Mouse (Mus musculus): Measurements from ENCODE around the gene Cyp27a1. TPM values are rescaled to one million over a fixed set of nuclear protein-coding genes. Genes with fewer than 3 reads are reported as not detected.

Gene Cyp27a1
- polyA plus RNA-seq (2015; fragmentation: Nextera tagmentation; extraction: Ambion mirVana): 3.3 and 4.4 TPM in 2 replicates

GRCm38 (mm10) chr1:74713099-74713858 lies at the start of gene Cyp27a1:
TSS of gene Cyp27a1 (plus strand) at chr1:74713574.

GRCm38 (mm10) chr1:74748643-74749271 lies 35.4 kb downstream of the Cyp27a1 start, which contains the start of gene Prkag3:
TSS of gene Prkag3 (minus strand) at chr1:74749221.

GRCm38 (mm10) chr1:74771845-74771930 lies 58.3 kb downstream of the Cyp27a1 start, which contains the start of gene Wnt6:
TSS of gene Wnt6 (plus strand) at chr1:74771892.

Other genes with a start within 250 kb of the Cyp27a1 start
- 38.1 and 38.4 TPM in 2 replicates for gene Cnot9, start 207.5 kb upstream of the Cyp27a1 start, polyA plus RNA-seq (2015; fragmentation: Nextera tagmentation; extraction: Ambion mirVana)
- gene Plcd4, start 170.7 kb upstream of the Cyp27a1 start, polyA plus RNA-seq (2015; fragmentation: Nextera tagmentation; extraction: Ambion mirVana): 11.7 and 11.9 TPM in 2 replicates
- gene Usp37, start 169.3 kb upstream of the Cyp27a1 start, polyA plus RNA-seq (2015; fragmentation: Nextera tagmentation; extraction: Ambion mirVana): 13.7 and 14.3 TPM in 2 replicates
- 5.8 and 6.9 TPM in 2 replicates for gene Zfp142, start 125.3 kb upstream of the Cyp27a1 start, polyA plus RNA-seq (2015; fragmentation: Nextera tagmentation; extraction: Ambion mirVana)
- 14.6 and 15.8 TPM in 2 replicates for gene Bcs1l, start 125.3 kb upstream of the Cyp27a1 start, polyA plus RNA-seq (2015; fragmentation: Nextera tagmentation; extraction: Ambion mirVana)
- gene Rnf25, start 112.2 kb upstream of the Cyp27a1 start, polyA plus RNA-seq (2015; fragmentation: Nextera tagmentation; extraction: Ambion mirVana): 44.8 and 49.6 TPM in 2 replicates
- 8.4 and 10.6 TPM in 2 replicates for gene Stk36, start 112.1 kb upstream of the Cyp27a1 start, polyA plus RNA-seq (2015; fragmentation: Nextera tagmentation; extraction: Ambion mirVana)
- 3.4 and 3.9 TPM in 2 replicates for gene Ttll4, start 51.8 kb upstream of the Cyp27a1 start, polyA plus RNA-seq (2015; fragmentation: Nextera tagmentation; extraction: Ambion mirVana)
- 0.06 and 0.09 TPM in 2 replicates for gene Prkag3, start 35.6 kb downstream of the Cyp27a1 start, polyA plus RNA-seq (2015; fragmentation: Nextera tagmentation; extraction: Ambion mirVana)
- gene Wnt6, start 58.3 kb downstream of the Cyp27a1 start, polyA plus RNA-seq (2015; fragmentation: Nextera tagmentation; extraction: Ambion mirVana): 9.5 and 18.5 TPM in 2 replicates
- gene Wnt10a, start 77.9 kb downstream of the Cyp27a1 start, polyA plus RNA-seq (2015; fragmentation: Nextera tagmentation; extraction: Ambion mirVana): 0.41 and 0.75 TPM in 2 replicates
- 20.7 and 28.1 TPM in 2 replicates for gene Cdk5r2, start 141.4 kb downstream of the Cyp27a1 start, polyA plus RNA-seq (2015; fragmentation: Nextera tagmentation; extraction: Ambion mirVana)
- gene Fev, start 171.8 kb downstream of the Cyp27a1 start, polyA plus RNA-seq (2015; fragmentation: Nextera tagmentation; extraction: Ambion mirVana): 0.15 TPM in 1 of 2 replicates, not detected in the other
- 0.75 and 1.1 TPM in 2 replicates for gene Cryba2, start 179.6 kb downstream of the Cyp27a1 start, polyA plus RNA-seq (2015; fragmentation: Nextera tagmentation; extraction: Ambion mirVana)
- 0.81 and 1.1 TPM in 2 replicates for gene Cfap65, start 222.0 kb downstream of the Cyp27a1 start, polyA plus RNA-seq (2015; fragmentation: Nextera tagmentation; extraction: Ambion mirVana)
- 0.10 and 0.15 TPM in 2 replicates for gene Ihh, start 238.1 kb downstream of the Cyp27a1 start, polyA plus RNA-seq (2015; fragmentation: Nextera tagmentation; extraction: Ambion mirVana)